Mouse (Mus musculus) spleen, adult 12 weeks (tissue): Measurements from ENCODE around the gene Adssl1.

ENCODE experiments used
- DNase-seq: peaks from one replicate; pipeline ENCODE4 v3.0.0; 2022; ENCODE audit warnings: low spot score

The Adssl1 gene

DNA sequence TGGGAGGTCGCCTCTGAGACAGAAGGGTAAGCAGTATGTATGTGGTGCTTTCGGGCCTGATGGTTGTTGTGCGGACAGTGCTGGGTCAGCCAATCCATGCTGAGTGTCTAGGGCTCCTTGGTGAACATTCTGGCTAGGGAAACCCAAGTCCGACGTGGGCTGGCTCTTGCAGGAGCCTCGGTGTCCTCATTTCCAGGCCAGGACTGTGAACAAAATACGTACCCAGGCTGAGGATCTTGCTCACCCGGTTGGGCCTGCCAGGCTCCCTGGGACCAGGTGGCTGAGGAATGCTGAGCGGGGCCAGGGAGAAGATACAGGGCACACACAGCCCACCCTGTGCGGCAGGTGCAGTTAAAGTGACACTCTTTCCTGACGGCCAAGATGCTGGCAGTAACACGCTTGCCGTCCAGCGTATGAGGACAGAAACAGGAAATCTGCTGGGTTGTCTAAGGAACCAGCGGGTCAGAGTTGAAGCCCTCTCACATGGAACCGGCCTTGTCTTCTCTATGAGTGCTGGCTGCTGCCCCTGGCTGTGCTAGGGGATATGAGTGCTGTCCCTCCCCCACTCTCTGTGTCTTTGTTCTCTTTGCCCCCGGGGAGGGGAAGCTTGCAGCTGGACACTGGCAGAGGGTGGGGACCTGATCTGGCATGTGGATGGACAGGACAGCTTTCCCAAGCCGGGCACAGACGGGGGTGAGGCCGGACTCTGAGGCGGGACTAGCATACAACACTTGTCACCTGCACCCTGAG lies 26.7 kb upstream of the Adssl1 start:
- no peak for DNase-seq

DNA sequence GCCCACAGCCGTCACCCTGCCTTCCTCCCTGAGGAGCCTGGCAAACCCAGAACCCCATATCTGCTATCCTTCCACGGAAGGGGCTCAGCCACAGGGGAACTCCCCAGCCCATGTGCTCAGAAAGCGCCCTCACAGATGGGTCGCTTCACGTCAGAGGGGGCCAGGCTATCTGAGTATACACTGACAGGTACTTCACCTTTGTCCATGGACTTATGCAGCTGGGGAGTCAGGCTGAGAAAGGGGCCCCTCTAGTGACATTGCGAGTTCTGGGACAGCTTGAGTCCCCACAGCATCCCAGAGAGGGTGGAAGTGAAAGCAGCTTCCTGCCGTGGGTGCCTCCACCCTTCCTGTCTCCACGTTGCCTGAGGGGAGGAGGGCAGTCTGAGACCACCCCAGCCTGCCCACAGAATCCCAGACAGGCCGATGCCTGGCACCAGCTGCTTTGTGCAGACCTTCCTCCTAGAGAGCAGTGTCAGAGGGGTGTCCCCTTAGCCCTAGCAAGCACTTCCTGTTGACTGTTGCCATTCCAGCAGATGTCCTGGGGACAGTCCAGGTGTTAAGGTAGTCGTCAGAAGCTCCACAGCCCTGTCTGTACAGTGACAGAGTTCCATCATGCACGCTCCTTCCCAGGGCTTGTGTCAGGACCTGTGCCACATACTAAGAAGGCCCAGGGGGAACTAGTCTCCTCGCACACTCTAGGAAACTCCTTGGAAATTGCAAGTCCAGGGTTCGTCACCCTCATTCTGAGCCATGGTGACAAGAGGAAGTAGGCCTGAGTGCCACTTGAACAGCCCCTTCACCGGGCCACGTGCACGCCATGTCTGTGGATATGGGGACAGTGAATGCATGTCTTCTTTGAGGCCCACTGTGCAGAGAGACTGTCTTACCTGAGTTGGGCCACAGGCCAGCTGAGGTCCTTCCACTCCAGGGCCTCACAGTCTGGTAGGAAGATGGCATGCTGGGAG lies 25.6 kb upstream of the Adssl1 start:
- DNase-seq = no peak

DNA sequence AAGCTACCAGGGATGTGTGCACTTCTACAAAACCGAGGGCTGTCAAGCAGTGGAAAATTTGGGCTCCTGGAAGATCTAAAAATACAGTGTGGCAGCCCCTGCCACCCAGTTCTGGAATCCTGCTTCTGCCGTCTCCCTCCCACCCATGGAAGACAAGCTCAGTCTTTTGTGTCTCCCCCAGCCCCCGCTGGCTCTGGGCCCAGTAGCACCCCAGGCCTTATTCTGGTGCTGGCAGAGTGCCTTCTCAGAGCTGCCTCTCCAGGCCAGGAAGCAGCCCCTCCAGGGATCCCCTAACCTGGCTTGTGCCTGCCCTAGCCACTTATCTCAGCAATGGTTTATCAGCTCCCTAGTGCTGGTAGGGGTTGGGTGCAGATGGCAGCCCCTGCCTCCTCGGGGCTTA lies 24.9 kb upstream of the Adssl1 start:
- no peak for DNase-seq

DNA sequence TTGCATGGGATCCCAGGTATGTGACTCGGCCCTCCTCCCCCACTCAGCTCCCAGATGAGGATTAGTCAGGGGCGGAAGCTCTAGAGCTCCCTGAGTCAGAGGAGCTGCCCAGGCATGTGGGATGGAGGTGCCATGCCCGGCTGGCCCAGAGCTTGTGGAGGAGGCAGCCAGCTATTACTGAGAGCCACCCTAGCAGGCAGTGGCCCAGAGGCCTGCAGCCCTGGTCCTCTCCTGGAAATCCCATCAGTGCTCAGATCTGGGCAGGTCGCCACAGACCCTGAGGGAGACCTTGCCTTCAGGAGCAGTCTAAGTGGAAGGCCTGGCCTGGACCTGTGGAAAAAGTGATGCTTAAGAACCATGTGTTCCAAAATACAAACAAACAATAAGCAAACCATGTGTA lies 24.2 kb upstream of the Adssl1 start:
- DNase-seq = no peak

DNA sequence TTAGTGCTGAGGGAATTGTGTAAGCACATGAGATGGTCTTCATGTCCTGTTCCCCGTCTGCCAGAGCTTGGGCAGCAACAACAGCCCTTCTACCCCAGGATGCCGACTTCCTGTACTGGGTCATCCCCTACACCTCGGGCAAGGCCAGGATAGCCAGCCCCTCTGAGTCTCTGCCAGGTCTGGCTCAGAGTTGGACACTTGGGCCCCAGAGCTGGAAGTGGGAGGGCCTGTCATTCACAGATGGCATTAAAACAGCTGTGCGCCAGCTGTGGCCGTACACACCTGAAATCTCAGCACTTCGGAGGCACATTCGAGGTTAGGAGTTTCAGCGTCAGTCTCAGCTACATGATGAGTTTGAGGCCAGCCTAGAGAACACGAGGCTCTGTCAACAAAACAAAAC lies 23.4 kb upstream of the Adssl1 start:
- no peak for DNase-seq

DNA sequence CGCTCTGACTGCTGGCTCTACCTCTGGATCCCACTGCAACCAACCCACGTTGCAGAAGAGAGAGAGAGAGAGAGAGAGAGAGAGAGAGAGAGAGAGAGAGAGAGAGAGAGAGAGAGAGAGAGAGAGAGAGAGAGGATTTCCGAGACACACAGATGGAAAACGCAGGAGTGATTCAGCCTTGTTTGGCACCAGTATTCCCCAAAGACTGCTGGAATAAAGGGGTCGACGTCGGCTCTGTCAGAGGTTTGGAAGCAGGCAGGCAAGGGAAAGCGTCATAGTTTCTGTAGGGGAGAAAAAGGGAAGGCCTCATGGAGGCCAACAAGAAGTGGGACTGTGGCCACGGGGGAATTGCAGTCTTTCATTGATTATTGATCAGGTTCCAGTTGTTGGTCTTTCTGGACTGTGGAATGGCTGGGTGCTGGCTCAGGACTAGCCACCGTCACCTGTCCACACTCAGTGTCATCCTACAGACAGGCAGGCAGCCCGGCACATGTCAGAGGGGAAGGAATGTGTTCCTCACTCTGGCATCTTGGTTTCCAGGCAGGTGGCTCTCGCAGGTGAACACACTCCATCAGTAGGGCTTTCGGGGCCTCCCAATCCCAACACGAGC lies 22.8 kb upstream of the Adssl1 start:
- DNase-seq = no peak

DNA sequence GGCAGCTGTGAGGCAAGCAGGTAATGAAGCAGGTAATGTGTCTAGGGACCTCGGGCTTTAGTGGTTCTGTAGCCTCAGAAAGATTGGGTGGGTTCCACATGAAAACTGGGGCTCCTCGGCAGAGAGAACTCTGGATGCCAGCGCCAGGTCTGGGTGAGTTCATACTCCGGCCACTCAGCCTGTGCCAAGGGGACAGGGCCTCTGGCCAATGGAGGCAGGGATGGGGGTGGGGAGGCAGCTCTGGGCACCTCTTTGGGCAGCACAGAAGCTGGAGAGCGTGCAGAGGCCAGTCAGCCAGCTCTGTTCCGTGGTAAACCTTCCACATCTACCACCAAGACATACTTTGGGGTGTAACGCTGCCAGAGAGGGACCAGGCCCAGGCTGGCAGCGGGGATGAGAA lies 22.2 kb upstream of the Adssl1 start:
- no peak for DNase-seq

DNA sequence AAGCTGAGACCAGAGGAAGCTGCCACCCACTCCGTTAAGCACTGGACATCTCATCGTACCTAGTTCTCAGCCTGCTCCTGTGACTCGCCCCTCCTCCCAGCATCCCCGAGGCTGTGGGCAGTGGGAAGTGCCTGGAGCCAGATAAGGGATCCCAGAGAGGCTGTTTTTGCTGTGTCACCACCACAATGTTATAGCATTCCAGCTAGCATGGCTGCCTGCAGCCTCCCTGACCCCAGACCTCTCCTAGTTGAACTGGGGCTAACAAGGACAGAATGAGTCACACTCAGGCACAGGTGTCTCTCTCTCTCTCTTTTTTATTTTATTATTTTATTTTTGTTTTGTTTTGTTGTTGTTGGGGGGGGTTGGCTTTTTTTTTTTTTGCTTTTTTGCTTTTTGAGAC lies 20.6 kb upstream of the Adssl1 start:
- DNase-seq = no peak

DNA sequence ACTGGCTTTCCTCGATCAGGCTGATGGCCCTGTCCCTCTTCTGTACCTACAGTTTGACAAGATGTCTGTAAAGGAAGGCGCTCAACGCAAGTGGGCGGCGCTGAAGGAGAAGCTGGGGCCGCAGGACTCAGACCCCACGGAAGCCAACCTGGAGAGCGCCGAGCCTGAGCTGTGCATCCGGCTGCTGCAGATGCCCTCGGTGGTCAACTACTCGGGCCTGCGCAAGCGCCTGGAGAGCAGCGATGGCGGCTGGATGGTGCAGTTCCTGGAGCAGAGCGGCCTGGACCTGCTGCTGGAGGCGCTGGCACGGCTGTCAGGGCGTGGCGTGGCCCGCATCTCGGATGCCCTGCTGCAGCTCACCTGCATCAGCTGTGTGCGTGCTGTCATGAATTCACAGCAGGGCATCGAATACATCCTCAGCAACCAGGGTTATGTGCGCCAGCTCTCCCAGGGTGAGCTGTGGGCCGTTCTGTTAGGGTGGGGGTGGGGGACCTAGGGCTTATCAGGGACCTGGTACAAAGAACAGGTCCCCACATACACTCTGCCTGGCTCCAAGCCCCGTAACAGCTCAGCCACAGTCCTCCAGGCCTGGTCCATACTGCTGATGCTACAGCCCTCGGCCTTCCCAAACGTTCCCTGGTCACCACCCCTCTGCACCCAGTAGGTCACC lies 19.8 kb upstream of the Adssl1 start:
- no peak for DNase-seq

DNA sequence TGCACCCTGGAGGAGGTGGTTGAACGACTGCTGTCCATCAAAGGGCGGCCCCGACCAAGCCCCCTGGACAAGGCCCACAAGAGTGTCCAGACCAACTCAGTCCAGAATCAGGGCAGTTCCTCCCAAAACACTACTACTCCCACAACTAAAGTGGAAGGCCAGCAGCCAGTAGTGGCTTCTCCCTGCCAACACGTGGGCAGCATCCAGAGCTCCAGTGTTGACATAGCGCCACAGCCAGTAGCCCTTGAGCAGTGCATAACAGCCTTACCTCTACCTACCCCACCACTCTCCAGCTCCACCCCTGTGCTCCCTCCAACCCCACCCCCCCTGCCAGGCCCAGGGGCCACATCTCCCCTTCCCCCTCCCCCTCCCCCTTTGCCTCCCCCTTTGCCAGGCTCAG lies 15.8 kb upstream of the Adssl1 start:
- no peak for DNase-seq

DNA sequence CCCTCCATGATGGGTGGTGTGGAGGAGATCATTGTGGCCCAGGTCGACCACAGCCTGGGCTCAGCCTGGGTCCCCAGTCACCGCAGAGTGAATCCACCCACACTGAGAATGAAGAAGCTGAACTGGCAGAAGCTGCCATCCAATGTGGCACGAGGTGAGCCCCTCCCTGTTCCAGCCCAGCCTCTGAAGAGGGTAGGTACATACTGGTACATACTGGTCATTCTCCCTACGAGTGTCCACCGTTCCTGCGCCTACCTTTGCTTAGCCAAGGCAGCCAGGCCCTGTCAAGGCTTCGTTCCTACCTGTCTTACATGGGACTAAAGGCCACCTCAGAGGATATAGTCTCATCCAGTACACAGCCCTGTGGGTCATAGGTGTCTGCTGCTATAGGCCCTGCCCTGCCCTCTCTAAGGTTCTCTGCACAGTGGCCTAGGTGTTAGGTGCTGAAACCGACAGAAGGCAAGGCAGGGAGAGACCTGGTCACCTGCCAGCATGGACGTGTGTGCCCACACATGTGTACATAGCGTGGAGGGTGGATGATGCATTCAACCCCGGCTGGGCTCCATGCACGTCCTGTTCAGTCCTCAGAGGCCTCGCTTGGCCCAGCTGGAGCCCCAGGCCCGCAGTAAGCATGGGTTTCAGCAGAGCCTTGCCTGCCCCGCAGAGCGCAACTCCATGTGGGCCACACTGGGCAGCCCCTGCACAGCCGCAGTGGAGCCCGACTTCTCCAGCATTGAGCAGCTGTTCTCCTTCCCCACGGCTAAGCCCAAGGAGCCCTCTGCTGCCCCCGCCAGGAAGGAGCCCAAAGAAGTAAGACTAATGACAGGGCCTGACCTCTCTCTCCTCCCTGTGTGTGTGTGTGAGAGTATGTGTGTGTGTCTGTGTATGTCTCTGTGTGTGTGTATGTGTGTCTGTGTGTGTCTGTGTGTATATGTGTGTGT lies 14.9 kb upstream of the Adssl1 start:
- DNase-seq = no peak

DNA sequence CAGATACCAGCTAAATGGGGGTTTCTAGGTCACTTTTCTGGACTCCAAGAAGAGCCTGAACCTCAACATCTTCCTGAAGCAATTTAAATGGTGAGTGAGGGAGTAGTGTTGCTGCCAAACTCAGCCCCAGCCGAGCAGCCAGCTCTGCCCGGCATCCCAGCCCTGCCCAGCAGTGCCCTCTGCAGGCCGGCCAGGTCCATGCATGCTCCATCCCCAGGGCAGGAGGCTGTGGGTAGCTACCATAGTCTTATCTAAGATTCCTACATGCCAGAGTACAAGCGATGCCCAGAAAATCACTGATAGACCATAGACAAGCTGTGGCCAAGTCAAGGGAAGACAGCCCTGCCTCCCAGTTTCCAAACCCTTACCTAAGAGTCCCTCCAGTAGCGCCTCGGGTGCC lies 14.1 kb upstream of the Adssl1 start:
- peak; percentile 36 for DNase-seq

DNA sequence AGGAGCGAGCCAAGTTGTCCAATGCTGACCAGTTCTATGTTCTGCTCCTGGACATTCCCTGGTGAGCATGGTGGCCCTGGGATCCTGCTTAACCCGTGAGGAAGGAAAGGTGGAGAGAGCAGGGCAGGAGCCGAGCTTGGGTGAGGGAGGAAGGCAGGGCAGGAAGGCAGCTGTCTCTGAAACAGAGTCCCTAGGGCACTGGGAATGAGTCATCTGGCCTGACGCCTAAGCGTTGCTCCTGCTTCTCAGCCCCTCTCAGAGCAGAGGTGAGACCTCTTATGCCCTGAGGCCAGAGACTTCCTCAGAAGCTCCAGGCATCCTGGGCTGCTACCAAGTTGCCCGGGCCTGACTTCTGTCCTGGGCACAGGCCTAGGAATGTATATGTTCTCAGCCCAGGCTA lies 12.8 kb upstream of the Adssl1 start:
- DNase-seq = no peak

DNA sequence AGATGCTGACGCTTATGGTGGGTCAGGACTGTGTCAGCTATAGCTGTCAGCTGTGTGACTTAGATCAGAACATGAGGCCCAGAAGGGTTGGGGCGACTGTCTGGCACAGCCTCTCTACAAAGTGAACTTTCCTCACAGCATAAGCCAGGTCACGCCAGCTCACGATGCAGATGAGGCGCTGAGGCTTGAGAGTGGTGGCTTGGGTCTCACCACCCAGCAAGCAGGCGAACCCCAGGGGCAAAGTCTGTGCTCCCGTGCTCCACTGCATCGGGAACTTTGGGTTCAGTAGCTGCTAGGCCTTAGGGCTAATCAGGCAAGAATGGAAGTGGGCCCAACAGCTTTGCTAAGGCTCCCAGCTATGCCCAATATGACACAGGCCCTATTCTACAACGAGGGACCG lies 10.8 kb upstream of the Adssl1 start:
- no peak for DNase-seq

DNA sequence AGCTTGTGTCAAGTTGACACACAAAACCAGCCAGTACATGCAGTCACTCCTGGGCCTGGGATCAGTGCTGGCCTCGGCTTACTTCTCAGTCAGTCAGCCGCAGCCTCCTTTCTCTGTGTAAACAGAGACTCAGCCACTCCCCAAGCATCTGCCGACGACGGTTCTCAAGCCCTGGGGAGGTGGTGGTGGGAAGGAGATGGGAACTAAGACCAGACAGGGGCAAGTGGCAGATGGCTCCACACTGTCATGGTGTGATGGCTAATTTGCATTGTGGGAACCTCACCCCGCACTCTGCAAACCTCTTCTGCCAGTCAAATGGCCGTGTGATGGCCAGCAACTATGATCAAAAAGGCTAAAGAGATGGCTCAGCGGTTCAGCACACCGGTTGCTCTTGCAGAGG lies 3.2 kb upstream of the Adssl1 start:
- no peak for DNase-seq

DNA sequence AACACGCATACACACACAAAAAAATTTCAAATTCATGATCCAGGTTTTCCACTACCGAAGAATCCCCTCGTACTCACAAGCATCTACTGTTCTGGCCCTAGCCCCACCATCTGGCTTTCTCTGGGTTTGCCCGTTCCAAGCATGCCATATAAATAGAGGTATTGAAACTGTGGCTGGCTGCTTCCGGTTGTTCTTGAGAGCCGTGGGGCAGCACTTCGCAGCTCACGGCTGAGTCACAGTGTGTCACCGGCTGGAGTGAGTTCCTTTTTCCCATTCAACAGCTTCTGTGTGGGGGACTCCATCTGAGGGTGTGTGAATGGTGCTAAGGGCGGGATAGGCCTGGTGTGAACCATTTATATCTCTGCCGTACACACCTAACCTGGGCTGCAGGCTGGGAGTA lies 2.7 kb upstream of the Adssl1 start:
- DNase-seq = peak; percentile 25

DNA sequence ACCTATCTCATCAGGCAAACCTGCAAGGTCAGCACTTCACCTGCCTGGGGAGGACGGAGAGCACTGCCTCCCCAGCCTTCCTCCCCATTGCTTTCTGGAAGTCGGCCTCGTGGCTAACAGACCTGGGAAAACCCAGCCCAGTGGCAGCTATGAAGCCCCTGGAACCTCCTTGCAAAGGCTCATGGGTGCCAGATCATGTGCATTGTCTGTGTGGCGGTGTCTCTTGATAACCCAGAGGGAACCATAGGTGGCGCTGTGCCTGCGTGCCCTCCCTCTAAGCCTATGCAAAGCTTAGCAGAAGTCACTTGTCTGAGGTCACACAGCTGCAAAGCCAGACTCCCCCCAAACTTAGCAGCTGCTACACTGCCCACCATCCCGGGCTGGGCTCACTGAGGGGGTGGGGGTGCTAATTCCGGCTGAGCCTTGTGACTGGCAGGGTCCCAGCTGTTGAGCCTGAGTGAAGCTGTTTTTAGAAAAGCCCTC lies 1.9 kb upstream of the Adssl1 start:
- DNase-seq = peak; percentile 52

DNA sequence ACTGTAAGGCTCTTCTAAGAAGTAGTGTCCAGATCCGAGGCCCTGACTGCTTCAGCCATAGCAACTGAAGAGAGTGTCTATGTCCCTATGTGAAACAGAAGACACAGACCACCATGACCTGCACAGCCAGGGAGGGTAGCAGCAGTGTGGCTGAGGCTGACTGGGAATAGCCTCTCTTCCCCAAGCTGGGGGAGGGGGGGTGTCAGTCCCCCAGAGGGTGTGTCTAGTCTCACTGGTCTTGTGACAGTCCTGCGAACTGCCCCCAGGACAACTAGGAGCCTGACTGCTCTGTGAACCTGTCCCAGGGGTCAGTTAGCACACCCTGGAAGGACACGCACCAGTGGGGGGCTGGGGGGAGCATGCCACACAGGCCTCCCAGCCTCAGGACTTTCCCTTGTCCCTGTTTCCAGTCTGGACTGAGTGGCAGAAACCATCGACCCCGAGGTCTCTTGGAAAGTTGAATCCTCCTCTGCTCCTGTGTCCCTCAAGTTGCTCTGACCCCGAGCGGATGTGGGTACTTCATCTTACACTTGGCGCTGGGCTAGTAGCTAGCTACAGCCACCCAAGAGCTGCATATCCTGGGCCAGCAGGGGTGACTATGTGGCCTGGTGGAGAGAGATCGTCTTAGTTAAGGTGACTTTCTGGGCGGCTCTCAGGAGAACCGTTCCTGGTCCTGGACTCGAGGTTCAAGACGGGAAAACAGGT lies 712 bp upstream of the Adssl1 start:
- no peak for DNase-seq

DNA sequence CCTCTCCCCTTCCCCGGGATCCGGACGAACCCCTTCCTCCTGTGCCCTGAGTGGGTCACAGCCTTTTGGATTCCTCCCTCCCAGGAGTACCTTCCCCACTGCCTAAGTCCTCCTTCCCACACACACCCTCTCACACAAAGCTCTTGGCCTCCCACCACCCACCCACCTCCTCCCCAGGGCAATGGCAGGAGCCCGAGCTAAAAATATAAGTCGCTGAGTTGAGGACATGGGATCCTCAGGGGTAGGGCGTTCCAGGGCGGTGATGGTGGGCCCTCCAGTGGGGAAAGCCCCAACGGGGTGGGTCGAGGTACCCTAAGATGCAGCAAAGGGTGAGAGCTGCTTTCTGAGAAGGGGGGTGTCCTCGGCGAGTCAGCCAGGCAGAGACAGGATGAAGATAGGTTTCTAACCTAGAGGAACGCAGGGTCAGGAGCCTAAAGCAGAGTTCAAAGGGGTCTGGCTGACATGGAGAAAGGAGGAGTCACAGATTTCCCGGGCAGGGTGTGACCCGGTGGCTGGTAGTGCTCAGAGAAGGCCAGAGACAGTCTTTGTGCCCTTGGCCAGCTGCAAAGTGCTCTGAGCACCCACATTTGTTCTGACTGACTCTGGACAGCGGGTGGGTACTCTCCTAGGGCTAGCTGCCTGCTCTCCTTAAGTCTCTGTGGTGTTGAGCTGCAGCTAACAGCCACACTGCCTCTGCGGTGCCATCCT lies 663 bp downstream of the Adssl1 start:
- no peak for DNase-seq

DNA sequence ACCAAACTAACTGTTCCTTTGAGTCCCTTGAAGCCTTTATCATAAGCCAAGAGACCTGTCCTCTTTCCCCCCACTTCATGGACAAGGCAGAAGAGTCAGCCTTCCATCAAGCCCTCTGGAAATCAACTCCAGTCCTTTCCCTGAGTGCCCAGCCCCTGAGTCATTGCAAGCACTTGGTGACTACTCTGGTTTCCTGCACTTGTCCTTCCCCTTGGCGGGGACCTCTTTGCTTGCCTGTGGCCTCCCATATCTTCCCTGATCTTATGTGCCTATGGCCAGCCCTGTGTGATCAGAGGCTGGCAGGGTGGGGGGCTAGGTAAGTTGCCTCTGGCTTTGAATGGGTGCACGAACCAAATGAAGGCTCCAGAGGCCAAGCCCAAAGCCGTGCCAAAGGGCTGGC lies 2.1 kb downstream of the Adssl1 start:
- no peak for DNase-seq
